Mouse (Mus musculus) intestine, embryonic 16.5 days (tissue): Measurements from ENCODE around the gene 6430628N08Rik. TPM values are rescaled to one million over a fixed set of nuclear protein-coding genes. Genes with fewer than 3 reads are reported as not detected.

ENCODE experiments used
- ATAC-seq: fragments of 200-750 bp; cut with Nextera tagmentation; 2 replicates; pipeline ENCODE4 v1.8.0; 2017; ENCODE audit warnings: moderate TSS enrichment, moderate library complexity
- H3K27ac ChIP-seq: fragments of 300-500 bp; sonication (generic); 2 replicates; pipeline ENCODE4 v1.5.1; 2014; ENCODE audit warnings: mild to moderate bottlenecking, low read length
- H3K27me3 ChIP-seq: fragments of 300-500 bp; sonication (generic); replicated peaks from 2 replicates; pipeline ENCODE4 v1.6.1; 2014; ENCODE audit warnings: low read length, control low read depth, mixed read lengths; ENCODE audit not compliant: control insufficient read depth, insufficient read depth
- H3K36me3 ChIP-seq: fragments of 300-500 bp; sonication (generic); 2 replicates; pipeline ENCODE4 v1.6.1; 2014; ENCODE audit warnings: low read length, control low read depth; ENCODE audit not compliant: control insufficient read depth, insufficient read depth
- H3K4me1 ChIP-seq: fragments of 300-500 bp; sonication (generic); 2 replicates; pipeline ENCODE4 v1.6.1; 2014; ENCODE audit warnings: low read length, control low read depth, mixed read lengths; ENCODE audit not compliant: control insufficient read depth, insufficient read depth
- H3K4me2 ChIP-seq: fragments of 300-500 bp; sonication (generic); 2 replicates; pipeline ENCODE4 v1.6.1; 2014; ENCODE audit warnings: low read depth, low read length, control low read depth
- H3K4me3 ChIP-seq: fragments of 300-500 bp; sonication (generic); 2 replicates; pipeline ENCODE4 v1.5.1; 2014; ENCODE audit warnings: mild to moderate bottlenecking, low read length
- H3K9ac ChIP-seq: fragments of 300-500 bp; sonication (generic); 2 replicates; pipeline ENCODE4 v1.6.1; 2014; ENCODE audit warnings: low read depth, low read length
- H3K9me3 ChIP-seq: fragments of 300-500 bp; sonication (generic); 2 replicates; pipeline ENCODE4 v1.6.1; 2016; ENCODE audit warnings: low read length, control low read depth; ENCODE audit not compliant: control insufficient read depth
- WGBS: fragments of 180-500 bp; shearing (Covaris S2); extraction: QIAGEN DNeasy Blood & Tissue Kit; methylation state at CpG from one replicate; pipeline ENCODE4 v1.1.7; 2014; 5-methylcytosine and 5-hydroxymethylcytosine counted together
- polyA plus RNA-seq: library from polyadenylated mRNA; unstranded; fragments of >200 nt; fragmentation: Nextera tagmentation; extraction: Ambion mirVana; gene quantifications from 2 replicates; pipeline ENCODE4 v1.2.1, GENCODE M21; 2015

Gene 6430628N08Rik
- polyA plus RNA-seq = not detected in 2 replicates

DNA sequence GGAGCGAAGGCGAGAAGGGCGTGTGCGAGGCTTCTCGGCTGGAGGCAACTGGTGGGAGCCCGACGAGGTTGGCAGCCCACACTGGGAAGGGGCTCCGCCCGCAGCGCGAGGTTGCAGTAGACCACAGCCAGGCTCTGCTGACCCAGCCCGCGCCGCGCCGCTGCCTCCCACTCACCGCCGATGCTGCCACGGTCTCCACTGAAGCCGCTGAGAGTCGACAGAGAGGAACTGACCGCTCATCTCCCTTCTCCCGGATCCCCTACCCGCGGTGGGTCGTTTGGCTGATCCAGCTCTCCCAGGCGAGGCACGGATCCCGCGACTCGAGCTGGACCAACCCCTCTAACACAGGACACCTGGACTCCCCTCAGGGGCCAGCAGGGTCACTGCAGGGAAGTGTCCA is at the start of gene 6430628N08Rik:
TSS of gene 6430628N08Rik (plus strand) at position 113 of the 400 bp plus-strand sequence.
- ATAC-seq = no peak
- no peaks in the 10 kb centered on the region for H3K9me3 ChIP-seq
- peak within 1 kb of the TSS; percentile 53 for H3K4me2 ChIP-seq
- peaks cover 6% of the 10 kb centered on the region; the same call in 1 of the 2 replicates for H3K4me1 ChIP-seq
- no peak within 1 kb of the TSS for H3K27ac ChIP-seq
- no peaks in the 10 kb centered on the region for H3K36me3 ChIP-seq
- H3K27me3 ChIP-seq = peaks cover 18% of the 10 kb centered on the region
- H3K9ac ChIP-seq = peak within 1 kb of the TSS; percentile 35; the same call in 1 of the 2 replicates
- 1% methylated on average over 31 of the region's 31 CpGs for whole genome bisulfite sequencing
- H3K4me3 ChIP-seq = peak within 1 kb of the TSS; percentile 29

GRCm38 (mm10) chr4:115840842-115841241 is 49.6 kb upstream of the 6430628N08Rik start:
- Histone ChIP-seq H3K27ac (no peak overlapping the region), H3K4me2 (no peak overlapping the region), H3K9me3 (no peaks in the 10 kb centered on the region), H3K4me3 (no peak overlapping the region), H3K9ac (no peak overlapping the region), H3K4me1 (peaks cover 3% of the 10 kb centered on the region; the same call in 1 of the 2 replicates), H3K36me3 (no peaks in the 10 kb centered on the region), H3K27me3 (no peaks in the 10 kb centered on the region)
- 85% methylated on average over 4 of the region's 4 CpGs for WGBS
- ATAC-seq = no peak

GRCm38 (mm10) chr4:115846656-115847055 is 43.8 kb upstream of the 6430628N08Rik start:
- no peak overlapping the region for H3K4me3 ChIP-seq
- no peak overlapping the region for H3K9ac ChIP-seq
- ATAC-seq = no peak
- no peaks in the 10 kb centered on the region for H3K27me3 ChIP-seq
- no peaks in the 10 kb centered on the region; the same call in 1 of the 2 replicates for H3K36me3 ChIP-seq
- 57% methylated on average over 2 of the region's 2 CpGs for WGBS
- H3K9me3 ChIP-seq = no peaks in the 10 kb centered on the region
- H3K27ac ChIP-seq = no peak overlapping the region
- H3K4me1 ChIP-seq = peaks cover 4% of the 10 kb centered on the region; the same call in 1 of the 2 replicates
- H3K4me2 ChIP-seq = no peak overlapping the region

- Histone ChIP-seq H3K9ac (no peak overlapping the region), H3K4me3 (no peak overlapping the region), H3K9me3 (no peaks in the 10 kb centered on the region), H3K36me3 (no peaks in the 10 kb centered on the region; the same call in 1 of the 2 replicates), H3K27me3 (no peaks in the 10 kb centered on the region), H3K4me1 (peaks cover 4% of the 10 kb centered on the region; the same call in 1 of the 2 replicates), H3K4me2 (no peak overlapping the region), H3K27ac (no peak overlapping the region)
- WGBS = 58% methylated on average over 5 of the region's 5 CpGs
- ATAC-seq = no peak
These were observed 43.1 kb upstream of the 6430628N08Rik start for GRCm38 (mm10) chr4:115847377-115847776.

- no peaks in the 10 kb centered on the region; the same call in 1 of the 2 replicates for H3K36me3 ChIP-seq
- no peaks in the 10 kb centered on the region for H3K27me3 ChIP-seq
- H3K9me3 ChIP-seq = no peaks in the 10 kb centered on the region
- no peak for ATAC-seq
- H3K4me1 ChIP-seq = peaks cover 4% of the 10 kb centered on the region; the same call in 1 of the 2 replicates
- no peak overlapping the region for H3K4me2 ChIP-seq
- 89% methylated on average over 1 of the region's 1 CpGs for WGBS
- no peak overlapping the region for H3K9ac ChIP-seq
- no peak overlapping the region for H3K4me3 ChIP-seq
- H3K27ac ChIP-seq = no peak overlapping the region
These were observed 42.4 kb upstream of the 6430628N08Rik start for GRCm38 (mm10) chr4:115848083-115848482.

- no peaks in the 10 kb centered on the region for H3K27me3 ChIP-seq
- no peaks in the 10 kb centered on the region; the same call in 1 of the 2 replicates for H3K36me3 ChIP-seq
- peak; percentile 95 for ATAC-seq
- peaks cover 4% of the 10 kb centered on the region; the same call in 1 of the 2 replicates for H3K4me1 ChIP-seq
- 42% methylated on average over 8 of the region's 8 CpGs for WGBS
- no peak overlapping the region for H3K9ac ChIP-seq
- H3K4me2 ChIP-seq = no peak overlapping the region
- H3K4me3 ChIP-seq = no peak overlapping the region
- H3K27ac ChIP-seq = peak overlapping the region; percentile 26; the same call in 1 of the 2 replicates
- no peaks in the 10 kb centered on the region for H3K9me3 ChIP-seq
These were observed 41.3 kb upstream of the 6430628N08Rik start for GRCm38 (mm10) chr4:115848990-115849677.

DNA sequence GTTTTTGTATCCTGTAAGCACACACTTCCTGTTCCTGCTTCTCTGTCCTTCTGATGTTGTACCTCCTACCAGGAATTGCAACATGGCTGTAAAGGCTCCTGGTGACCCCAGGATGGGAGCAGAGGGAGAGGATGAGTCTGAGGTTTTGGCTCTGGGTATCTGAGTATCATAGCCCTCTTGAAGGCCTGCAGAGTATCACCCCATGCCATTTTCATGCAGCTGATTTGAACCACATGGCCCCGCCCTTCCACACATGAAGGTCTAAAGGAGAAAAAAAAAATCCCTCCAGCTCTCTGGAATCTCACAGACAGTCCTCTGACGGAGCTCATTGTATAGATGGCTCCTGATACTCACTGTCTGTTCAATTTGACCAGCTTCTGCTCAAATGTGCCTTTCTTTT is 40.4 kb upstream of the 6430628N08Rik start:
- H3K4me2 ChIP-seq = no peak overlapping the region
- no peak for ATAC-seq
- no peaks in the 10 kb centered on the region for H3K9me3 ChIP-seq
- 88% methylated on average over 2 of the region's 2 CpGs for whole genome bisulfite sequencing
- no peak overlapping the region for H3K4me3 ChIP-seq
- H3K9ac ChIP-seq = no peak overlapping the region
- H3K4me1 ChIP-seq = peaks cover 4% of the 10 kb centered on the region; the same call in 1 of the 2 replicates
- 0 out of 2 replicates have a peak overlapping the region, but pooled peaks have one; percentile 26 for H3K27ac ChIP-seq
- no peaks in the 10 kb centered on the region for H3K27me3 ChIP-seq
- no peaks in the 10 kb centered on the region; the same call in 1 of the 2 replicates for H3K36me3 ChIP-seq

DNA sequence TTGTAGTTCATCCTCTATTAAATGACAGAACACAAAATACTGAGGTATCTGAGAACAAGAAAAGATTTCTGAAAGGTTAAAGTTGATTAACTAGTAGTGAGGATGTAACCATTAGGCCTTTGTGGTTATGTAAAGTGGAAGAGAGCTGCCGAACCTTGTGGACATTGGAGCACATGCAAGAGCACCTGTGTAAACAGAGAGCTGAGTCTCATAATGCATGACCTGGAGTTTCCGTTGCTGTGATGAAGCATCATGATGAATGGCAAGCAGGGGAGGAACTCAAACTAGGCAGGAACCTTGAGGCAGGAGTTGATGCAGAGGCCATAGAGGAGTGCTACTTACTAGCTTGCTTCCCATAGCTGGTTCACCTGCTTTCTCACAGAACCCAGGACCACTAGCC is 39.8 kb upstream of the 6430628N08Rik start:
- WGBS = 42% methylated on average over 2 of the region's 2 CpGs
- peaks cover 4% of the 10 kb centered on the region; the same call in 1 of the 2 replicates for H3K4me1 ChIP-seq
- H3K9me3 ChIP-seq = no peaks in the 10 kb centered on the region
- H3K27ac ChIP-seq = no peak overlapping the region
- H3K4me2 ChIP-seq = no peak overlapping the region
- H3K9ac ChIP-seq = no peak overlapping the region
- no peaks in the 10 kb centered on the region for H3K27me3 ChIP-seq
- no peaks in the 10 kb centered on the region; the same call in 1 of the 2 replicates for H3K36me3 ChIP-seq
- no peak overlapping the region for H3K4me3 ChIP-seq
- no peak for ATAC-seq

- no peak overlapping the region for H3K27ac ChIP-seq
- no peak overlapping the region for H3K4me2 ChIP-seq
- no peak overlapping the region for H3K4me3 ChIP-seq
- no peaks in the 10 kb centered on the region; the same call in 1 of the 2 replicates for H3K36me3 ChIP-seq
- H3K9me3 ChIP-seq = no peaks in the 10 kb centered on the region
- WGBS = 85% methylated on average over 6 of the region's 6 CpGs
- ATAC-seq = no peak
- H3K27me3 ChIP-seq = no peaks in the 10 kb centered on the region
- peaks cover 4% of the 10 kb centered on the region; the same call in 1 of the 2 replicates for H3K4me1 ChIP-seq
- H3K9ac ChIP-seq = no peak overlapping the region
These were observed 38.9 kb upstream of the 6430628N08Rik start for GRCm38 (mm10) chr4:115851569-115851968.
